Mouse (Mus musculus): ENCODE measurements at regions not wholly inside any gene's neighbourhood (a gene's known extent, or its start where the extent isn't known, plus 50 kb on each side); places are given as distances from the start of the nearest gene placed in this dataset.

GRCm38 (mm10) chr1:90283912-90284636 is 80.3 kb downstream of the Ackr3 start:
- Histone ChIP-seq H3K4me1 (replicated peaks; ENCODE audit: control insufficient read depth, insufficient read depth, low read length) (peaks cover 2% of the 10 kb centered on the region; the same call in 1 of the 2 replicates), H3K27ac (ENCODE audit: low read depth, low read length) (no peak overlapping the region), H3K4me3 (ENCODE audit: low read depth, low read length) (no peak overlapping the region), H3K9me3 (ENCODE audit: control insufficient read depth, low read length) (no peaks in the 10 kb centered on the region), H3K27me3 (ENCODE audit: control insufficient read depth, insufficient read depth, low read length) (no peaks in the 10 kb centered on the region), H3K36me3 (ENCODE audit: control insufficient read depth, insufficient read depth, low read length) (no peaks in the 10 kb centered on the region), H3K9ac (ENCODE audit: low read depth, low read length) (no peak overlapping the region), H3K4me2 (replicated peaks; ENCODE audit: low read depth, low read length) (no peak overlapping the region)
- ATAC-seq (ENCODE audit: low FRiP score) (no peak), DNase-seq (ENCODE audit: low spot score) (no peak)
- 73% methylated on average over 6 of the region's 6 CpGs for WGBS

DNA sequence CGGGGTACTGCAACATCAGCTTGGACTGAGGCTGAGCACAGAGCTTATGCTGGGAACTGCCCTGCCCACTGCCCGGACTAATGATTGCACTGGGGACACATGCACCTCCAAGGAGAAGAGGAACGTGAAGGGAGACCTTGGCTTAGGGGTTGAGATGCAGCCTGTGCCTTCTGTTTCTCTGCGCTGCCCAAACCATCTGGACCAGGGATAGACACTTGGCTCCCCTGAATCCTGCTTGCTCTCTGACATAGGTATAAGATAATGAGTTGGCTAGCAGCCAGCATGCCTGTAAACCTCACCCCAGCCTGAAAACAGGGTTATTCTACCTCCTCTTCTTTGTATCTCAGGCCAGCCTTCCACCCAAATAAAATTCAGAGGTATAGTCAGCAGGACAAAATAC is 81.5 kb downstream of the Ackr3 start:
- no peak for DNase-seq (ENCODE audit: low spot score)
- Histone ChIP-seq H3K4me3 (ENCODE audit: low read depth, low read length) (no peak overlapping the region), H3K27ac (ENCODE audit: low read depth, low read length) (no peak overlapping the region), H3K9me3 (ENCODE audit: control insufficient read depth, low read length) (no peaks in the 10 kb centered on the region), H3K9ac (ENCODE audit: low read depth, low read length) (no peak overlapping the region), H3K4me2 (replicated peaks; ENCODE audit: low read depth, low read length) (no peak overlapping the region), H3K4me1 (replicated peaks; ENCODE audit: control insufficient read depth, insufficient read depth, low read length) (peaks cover 10% of the 10 kb centered on the region; the same call in 1 of the 2 replicates), H3K27me3 (ENCODE audit: control insufficient read depth, insufficient read depth, low read length) (no peaks in the 10 kb centered on the region), H3K36me3 (ENCODE audit: control insufficient read depth, insufficient read depth, low read length) (no peaks in the 10 kb centered on the region)
- whole genome bisulfite sequencing: 58% methylated on average over 4 of the region's 4 CpGs
- ATAC-seq (ENCODE audit: low FRiP score): no peak

DNA sequence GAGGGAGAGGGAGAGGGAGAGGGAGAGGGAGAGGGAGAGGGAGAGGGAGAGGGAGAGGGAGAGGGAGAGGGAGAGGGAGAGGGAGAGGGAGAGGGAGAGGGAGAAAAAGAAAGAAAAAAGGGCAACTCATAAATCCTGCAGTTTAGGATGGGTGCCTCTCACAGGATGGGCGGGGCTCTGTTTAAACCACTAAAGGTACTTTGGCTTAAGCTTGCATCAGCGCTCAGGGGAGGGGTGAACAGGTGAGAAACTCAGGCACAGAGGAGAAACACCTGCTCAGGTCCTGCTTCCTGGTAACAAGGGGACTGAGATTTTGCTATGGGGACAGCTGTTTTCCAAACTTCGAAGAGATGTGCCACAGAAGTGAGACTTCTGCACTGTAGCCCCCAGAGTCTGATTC is 83.5 kb downstream of the Ackr3 start:
- H3K36me3 ChIP-seq (ENCODE audit: control insufficient read depth, insufficient read depth, low read length): no peaks in the 10 kb centered on the region
- WGBS: 90% methylated on average over 3 of the region's 3 CpGs
- no peak overlapping the region for H3K4me2 ChIP-seq (replicated peaks; ENCODE audit: low read depth, low read length)
- H3K27ac ChIP-seq (ENCODE audit: low read depth, low read length): no peak overlapping the region
- no peaks in the 10 kb centered on the region for H3K9me3 ChIP-seq (ENCODE audit: control insufficient read depth, low read length)
- no peak for ATAC-seq (ENCODE audit: low FRiP score)
- no peak overlapping the region for H3K9ac ChIP-seq (ENCODE audit: low read depth, low read length)
- no peak overlapping the region for H3K4me3 ChIP-seq (ENCODE audit: low read depth, low read length)
- no peaks in the 10 kb centered on the region for H3K27me3 ChIP-seq (ENCODE audit: control insufficient read depth, insufficient read depth, low read length)
- DNase-seq (ENCODE audit: low spot score): no peak
- H3K4me1 ChIP-seq (replicated peaks; ENCODE audit: control insufficient read depth, insufficient read depth, low read length): peaks cover 10% of the 10 kb centered on the region; the same call in 1 of the 2 replicates

DNA sequence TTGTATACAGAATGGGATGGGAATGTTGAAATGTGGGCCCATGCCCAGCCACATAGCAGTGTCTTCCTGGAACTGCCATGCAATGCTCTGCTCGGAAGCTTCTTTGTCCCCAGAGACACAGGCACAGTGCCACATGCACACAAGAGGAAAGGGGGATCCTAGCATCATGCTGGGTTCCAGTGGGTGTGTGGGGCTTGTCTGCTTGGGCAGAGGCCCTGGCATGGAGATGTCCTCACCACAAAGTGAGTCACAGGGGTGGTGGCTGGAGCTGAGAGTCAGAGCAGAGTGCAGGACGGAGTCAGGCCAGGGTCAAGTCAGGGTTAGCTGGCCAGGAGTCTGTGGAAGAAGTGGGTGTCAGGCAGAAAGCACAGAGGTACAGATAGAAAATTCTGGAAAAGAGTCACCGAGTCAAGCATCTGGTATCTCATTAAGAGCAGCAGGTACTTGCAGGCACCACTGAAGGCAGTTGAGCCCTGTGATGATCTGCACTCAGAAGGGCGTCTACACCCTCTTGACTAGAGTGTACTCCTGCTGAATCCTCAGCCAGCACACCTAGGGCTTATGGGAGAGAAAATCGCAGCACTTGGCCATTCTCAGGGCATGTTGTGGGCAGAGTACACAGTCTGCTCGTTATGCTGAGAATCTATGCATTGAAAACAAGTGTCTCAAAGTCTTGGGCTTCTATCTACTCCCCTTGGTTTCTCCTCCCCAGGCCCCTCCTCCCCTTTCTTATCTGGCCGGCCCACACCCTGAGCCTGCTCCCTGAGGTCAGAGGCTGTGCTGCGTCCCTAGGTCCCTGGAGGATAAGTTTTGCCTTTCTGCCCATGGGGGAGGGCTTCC is 85.3 kb downstream of the Ackr3 start:
- H3K4me2 ChIP-seq (replicated peaks; ENCODE audit: low read depth, low read length): no peak overlapping the region
- H3K27me3 ChIP-seq (ENCODE audit: control insufficient read depth, insufficient read depth, low read length): no peaks in the 10 kb centered on the region
- no peak overlapping the region for H3K4me3 ChIP-seq (ENCODE audit: low read depth, low read length)
- no peak overlapping the region for H3K9ac ChIP-seq (ENCODE audit: low read depth, low read length)
- peak; percentile 67 for ATAC-seq (ENCODE audit: low FRiP score)
- H3K4me1 ChIP-seq (replicated peaks; ENCODE audit: control insufficient read depth, insufficient read depth, low read length): peaks cover 10% of the 10 kb centered on the region; the same call in 1 of the 2 replicates
- 53% methylated on average over 8 of the region's 8 CpGs for WGBS
- no peaks in the 10 kb centered on the region for H3K9me3 ChIP-seq (ENCODE audit: control insufficient read depth, low read length)
- no peaks in the 10 kb centered on the region for H3K36me3 ChIP-seq (ENCODE audit: control insufficient read depth, insufficient read depth, low read length)
- 0 out of 2 replicates have a peak overlapping the region, but pooled peaks have one; percentile 2 for H3K27ac ChIP-seq (ENCODE audit: low read depth, low read length)
- no peak for DNase-seq (ENCODE audit: low spot score)

DNA sequence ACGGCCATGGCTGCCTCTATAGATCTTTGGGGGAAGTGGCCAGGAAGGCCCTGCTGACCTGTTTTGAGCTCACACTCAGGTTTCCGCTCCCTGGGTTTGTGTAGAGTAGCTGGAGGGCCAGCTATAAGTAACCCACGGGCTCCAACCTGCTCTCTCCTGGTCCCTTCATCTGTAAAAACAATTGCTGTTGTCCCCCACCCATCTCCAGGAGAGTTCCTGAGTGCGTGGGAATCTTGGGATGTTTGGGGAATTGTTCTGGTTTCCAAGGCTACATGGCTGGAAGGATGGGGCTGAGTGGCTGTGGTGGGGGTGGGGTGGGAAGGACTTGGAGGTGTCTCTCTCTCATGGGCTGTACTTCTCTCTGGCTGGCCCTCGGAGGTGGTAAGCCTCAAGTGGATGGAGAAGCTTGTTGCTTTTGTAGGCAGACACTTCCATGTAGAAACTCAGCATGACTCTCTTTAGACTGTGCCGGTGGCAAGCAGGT is 86.0 kb downstream of the Ackr3 start:
- Histone ChIP-seq H3K4me3 (ENCODE audit: low read depth, low read length) (no peak overlapping the region), H3K4me1 (replicated peaks; ENCODE audit: control insufficient read depth, insufficient read depth, low read length) (peaks cover 10% of the 10 kb centered on the region; the same call in 1 of the 2 replicates), H3K9ac (ENCODE audit: low read depth, low read length) (no peak overlapping the region), H3K27ac (ENCODE audit: low read depth, low read length) (peak overlapping the region; percentile 19; the same call in 1 of the 2 replicates), H3K9me3 (ENCODE audit: control insufficient read depth, low read length) (no peaks in the 10 kb centered on the region), H3K4me2 (replicated peaks; ENCODE audit: low read depth, low read length) (no peak overlapping the region), H3K36me3 (ENCODE audit: control insufficient read depth, insufficient read depth, low read length) (no peaks in the 10 kb centered on the region), H3K27me3 (ENCODE audit: control insufficient read depth, insufficient read depth, low read length) (no peaks in the 10 kb centered on the region)
- WGBS: 18% methylated on average over 6 of the region's 6 CpGs
- DNase-seq (ENCODE audit: low spot score): peak; percentile 52
- peak; percentile 51 for ATAC-seq (ENCODE audit: low FRiP score)

GRCm38 (mm10) chr1:90290428-90291197 is 86.8 kb downstream of the Ackr3 start:
- Histone ChIP-seq H3K4me3 (ENCODE audit: low read depth, low read length) (no peak overlapping the region), H3K27ac (ENCODE audit: low read depth, low read length) (peak overlapping the region; percentile 19; the same call in 1 of the 2 replicates), H3K36me3 (ENCODE audit: control insufficient read depth, insufficient read depth, low read length) (no peaks in the 10 kb centered on the region), H3K4me2 (replicated peaks; ENCODE audit: low read depth, low read length) (no peak overlapping the region), H3K9me3 (ENCODE audit: control insufficient read depth, low read length) (no peaks in the 10 kb centered on the region), H3K27me3 (ENCODE audit: control insufficient read depth, insufficient read depth, low read length) (no peaks in the 10 kb centered on the region), H3K9ac (ENCODE audit: low read depth, low read length) (no peak overlapping the region), H3K4me1 (replicated peaks; ENCODE audit: control insufficient read depth, insufficient read depth, low read length) (peaks cover 8% of the 10 kb centered on the region; the same call in 1 of the 2 replicates)
- 42% methylated on average over 7 of the region's 7 CpGs for WGBS
- no peak for DNase-seq (ENCODE audit: low spot score)
- 0 out of 2 replicates have a peak, but pooled peaks have one; percentile 49 for ATAC-seq (ENCODE audit: low FRiP score)

GRCm38 (mm10) chr1:90291256-90291655 is 87.5 kb downstream of the Ackr3 start:
- no peak for ATAC-seq (ENCODE audit: low FRiP score)
- Histone ChIP-seq H3K4me2 (replicated peaks; ENCODE audit: low read depth, low read length) (no peak overlapping the region), H3K9me3 (ENCODE audit: control insufficient read depth, low read length) (no peaks in the 10 kb centered on the region), H3K27me3 (ENCODE audit: control insufficient read depth, insufficient read depth, low read length) (no peaks in the 10 kb centered on the region), H3K4me3 (ENCODE audit: low read depth, low read length) (no peak overlapping the region), H3K27ac (ENCODE audit: low read depth, low read length) (no peak overlapping the region), H3K9ac (ENCODE audit: low read depth, low read length) (no peak overlapping the region), H3K4me1 (replicated peaks; ENCODE audit: control insufficient read depth, insufficient read depth, low read length) (peaks cover 8% of the 10 kb centered on the region; the same call in 1 of the 2 replicates), H3K36me3 (ENCODE audit: control insufficient read depth, insufficient read depth, low read length) (no peaks in the 10 kb centered on the region)
- DNase-seq (ENCODE audit: low spot score): no peak
- WGBS: 87% methylated on average over 1 of the region's 1 CpGs

DNA sequence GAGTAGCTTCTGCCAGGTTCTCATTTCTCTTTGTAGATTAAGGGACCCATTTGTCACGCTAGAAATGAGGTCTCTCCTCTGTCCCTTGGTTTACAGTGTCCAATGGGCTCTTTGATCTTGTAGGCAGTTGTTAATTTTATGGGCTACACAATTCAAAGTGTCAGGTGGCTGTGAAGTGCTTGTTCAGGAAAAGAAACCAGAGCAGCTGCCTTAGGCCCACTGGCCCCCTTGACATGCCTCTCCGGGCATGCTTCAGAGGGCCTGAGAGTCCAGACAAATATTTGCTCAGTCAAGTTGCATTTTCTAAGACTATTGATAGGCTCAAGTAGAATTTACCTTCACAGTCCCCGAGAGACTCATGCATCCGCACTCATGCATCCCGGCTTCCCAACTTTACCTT is 94.0 kb downstream of the Ackr3 start:
- Histone ChIP-seq H3K36me3 (ENCODE audit: control insufficient read depth, insufficient read depth, low read length) (no peaks in the 10 kb centered on the region), H3K9me3 (ENCODE audit: control insufficient read depth, low read length) (no peaks in the 10 kb centered on the region), H3K4me2 (replicated peaks; ENCODE audit: low read depth, low read length) (no peak overlapping the region), H3K4me1 (replicated peaks; ENCODE audit: control insufficient read depth, insufficient read depth, low read length) (no peaks in the 10 kb centered on the region), H3K9ac (ENCODE audit: low read depth, low read length) (no peak overlapping the region), H3K27ac (ENCODE audit: low read depth, low read length) (no peak overlapping the region), H3K27me3 (ENCODE audit: control insufficient read depth, insufficient read depth, low read length) (no peaks in the 10 kb centered on the region), H3K4me3 (ENCODE audit: low read depth, low read length) (no peak overlapping the region)
- 78% methylated on average over 5 of the region's 5 CpGs for WGBS
- ATAC-seq (ENCODE audit: low FRiP score) (no peak), DNase-seq (ENCODE audit: low spot score) (no peak)
